Mouse (Mus musculus): ENCODE measurements at regions not wholly inside any gene's neighbourhood (a gene's known extent, or its start where the extent isn't known, plus 50 kb on each side); places are given as distances from the start of the nearest gene placed in this dataset.

- TF ChIP-seq GATA1 (IDR thresholded peaks at IDR 0.05; ENCODE audit: low read length) (no peak), TAL1 (IDR thresholded peaks at IDR 0.05; ENCODE audit: low read length) (no peak)
These were observed 470.5 kb upstream of the Kif2a start for GRCm38 (mm10) chr13:107492448-107492847.
